In the genomic region with DNA sequence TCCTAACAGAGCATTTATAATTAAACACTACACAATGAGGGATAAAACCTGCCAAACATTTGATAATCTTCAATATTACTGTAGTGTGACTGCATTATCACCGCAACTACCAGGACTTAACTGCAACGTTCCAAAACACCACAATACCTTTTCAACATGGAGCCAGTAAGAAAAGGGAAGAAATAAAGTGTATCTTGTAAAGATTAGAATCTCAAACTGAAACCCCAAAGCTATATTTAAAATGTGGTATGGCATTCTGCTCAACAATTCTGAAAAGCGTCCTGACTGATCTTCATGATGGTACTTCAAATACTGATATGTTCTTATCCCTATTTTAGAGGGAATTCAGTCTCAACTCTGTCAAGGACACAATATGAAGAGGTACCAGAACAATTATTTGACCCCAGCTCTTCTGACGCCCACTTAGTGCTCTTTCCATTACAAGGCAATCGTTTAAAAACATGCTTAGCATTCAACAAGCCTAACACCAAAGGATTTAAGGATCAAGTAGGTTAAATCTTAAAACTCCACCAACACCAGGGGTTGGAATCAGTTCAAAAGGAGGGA, we compare ENCODE assay signal across 9 mouse cellular contexts. TPM values are rescaled to one million over a fixed set of nuclear protein-coding genes. Genes with fewer than 3 reads are reported as not detected.
DNase-seq lines count a peak whose midpoint lies in the region; ATAC-seq lines count a peak whose summit lies in the region.
"Had no signal": no experiment of that assay in that cellular context is flagged by ENCODE, and none has a peak within 500 bp of the region (broad histone marks: within the 10 kb centered on the region; RNA-seq: fewer than 3 reads in every experiment).

No protein-coding gene starts in this region.

- peaks cover 37% of the 10 kb centered on the region for H3K4me1 ChIP-seq in erythroblast, embryonic 14.5 days (ENCODE audit: control insufficient read depth)
- peaks cover 77% of the 10 kb centered on the region for H3K4me1 ChIP-seq in megakaryocyte, embryonic 14.5 days
- H3K4me1 ChIP-seq in liver, embryonic 13.5 days (replicated peaks): peaks cover 34% of the 10 kb centered on the region

- no peak overlapping the region for H3K27ac ChIP-seq in liver, embryonic 13.5 days
- H3K27ac ChIP-seq: macrophage had no signal

- no peaks in the 10 kb centered on the region for H3K9me3 ChIP-seq in erythroblast, embryonic 14.5 days (ENCODE audit: control insufficient read depth, low read length)
- H3K9me3 ChIP-seq in megakaryocyte, embryonic 14.5 days: no peaks in the 10 kb centered on the region
- no peaks in the 10 kb centered on the region for H3K9me3 ChIP-seq in liver, embryonic 13.5 days (replicated peaks)

- peak overlapping the region; percentile 99 for H3K4me2 ChIP-seq in liver, embryonic 13.5 days

- peaks cover 30% of the 10 kb centered on the region for H3K27me3 ChIP-seq in erythroblast, embryonic 14.5 days (ENCODE audit: control insufficient read depth)
- peaks cover 18% of the 10 kb centered on the region for H3K27me3 ChIP-seq in megakaryocyte, embryonic 14.5 days (replicated peaks)
- H3K27me3 ChIP-seq in liver, embryonic 13.5 days: peaks cover 14% of the 10 kb centered on the region

- H3K4me3 ChIP-seq in erythroblast, embryonic 14.5 days (replicated peaks): peak overlapping the region; percentile 90
- peak overlapping the region; percentile 96 for H3K4me3 ChIP-seq in megakaryocyte, embryonic 14.5 days (replicated peaks)
- peak overlapping the region; percentile 87 for H3K4me3 ChIP-seq in liver, embryonic 13.5 days (replicated peaks)

- H3K36me3 ChIP-seq in erythroblast, embryonic 14.5 days (ENCODE audit: control insufficient read depth): no peaks in the 10 kb centered on the region; the same call in 1 of the 2 replicates
- H3K36me3 ChIP-seq in megakaryocyte, embryonic 14.5 days (replicated peaks; ENCODE audit: low read length): peaks cover 17% of the 10 kb centered on the region
- H3K36me3 ChIP-seq in liver, embryonic 13.5 days: no peaks in the 10 kb centered on the region

- ATAC-seq in erythroblast, adult 5-6 weeks (replicated peaks; ENCODE audit: low FRiP score, poor library complexity, severe bottlenecking): no peak
- ATAC-seq in megakaryocyte, adult 5-6 weeks (ENCODE audit: poor library complexity, severe bottlenecking): no peak
- no peak for ATAC-seq in liver, embryonic 13.5 days (ENCODE audit: low read depth)
- ATAC-seq in frontal cortex, adult (ENCODE audit: low TSS enrichment): no peak

- WGBS in liver, embryonic 13.5 days (ENCODE audit: insufficient replicate concordance): 22% methylated on average over 5 of the region's 5 CpGs

- DNase-seq in liver, embryonic 13.5 days: no peak
- DNase-seq in thymus, postnatal 0 days (ENCODE audit: low spot score): no peak
- DNase-seq in testis, postnatal 14 days (ENCODE audit: low spot score): no peak

- peak overlapping the region; percentile 91 for H3K9ac ChIP-seq in liver, embryonic 13.5 days

RNA-seq across cellular contexts. Expression of gene Ppp1r13b, which starts 1.5 kb away (rescaled TPM):
- polyA plus RNA-seq in erythroblast, embryonic 14.5 days (2012): 0.79 and 0.81 TPM in 2 replicates
- 8.3 and 8.6 TPM in 2 replicates for total RNA-seq in erythroblast, adult 5-6 weeks (2015; ENCODE audit: low replicate concordance)
- 13.4 and 20.5 TPM in 2 replicates for total RNA-seq in erythroblast, adult 5-6 weeks (2017; ENCODE audit: low replicate concordance)
- polyA plus RNA-seq in megakaryocyte, embryonic 14.5 days (2012; ENCODE audit: insufficient read depth, low replicate concordance): 15.6 and 22.6 TPM in 2 replicates
- total RNA-seq in megakaryocyte, adult 5-6 weeks (2015): 3.8 and 6.9 TPM in 2 replicates
- total RNA-seq in megakaryocyte, adult 5-6 weeks (2017): 2.8 and 3.3 TPM in 2 replicates
- polyA plus RNA-seq in liver, embryonic 13.5 days (2015; fragmentation: Nextera tagmentation; extraction: Ambion mirVana): 3.4 and 4.0 TPM in 2 replicates
- 17.0 and 18.3 TPM in 2 replicates for polyA plus RNA-seq in thymus, postnatal 0 days (2015; fragmentation: Nextera tagmentation; extraction: Ambion mirVana)
